Mouse (Mus musculus): ENCODE measurements around the gene Zfp872.
"Not testable (repeated sequence)": the region's sequence is repeated elsewhere in the genome, so short reads cannot be mapped to it uniquely, and the experiment has no call there.

Gene Zfp872

DNA sequence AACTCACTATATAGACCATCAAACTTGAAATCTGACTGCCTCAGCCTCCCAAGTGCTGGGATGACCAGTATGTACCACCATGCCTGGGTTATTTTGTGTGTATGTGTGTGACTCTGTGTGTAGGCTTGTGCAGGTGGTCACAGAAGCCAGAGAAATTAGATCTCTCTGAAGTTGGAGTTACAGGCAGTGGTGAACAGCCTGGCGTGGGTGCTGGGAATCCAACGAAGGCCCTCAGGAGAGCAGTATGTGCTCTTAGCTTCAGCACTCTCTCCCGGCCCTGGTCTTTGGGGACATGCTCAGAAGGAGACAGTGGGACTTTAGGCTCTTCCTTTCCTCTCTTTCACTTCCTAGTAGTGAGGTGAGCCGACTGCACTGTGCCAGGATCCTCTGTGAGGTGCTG is 15.6 kb upstream of the Zfp872 start:
- no peak for DNase-seq

DNA sequence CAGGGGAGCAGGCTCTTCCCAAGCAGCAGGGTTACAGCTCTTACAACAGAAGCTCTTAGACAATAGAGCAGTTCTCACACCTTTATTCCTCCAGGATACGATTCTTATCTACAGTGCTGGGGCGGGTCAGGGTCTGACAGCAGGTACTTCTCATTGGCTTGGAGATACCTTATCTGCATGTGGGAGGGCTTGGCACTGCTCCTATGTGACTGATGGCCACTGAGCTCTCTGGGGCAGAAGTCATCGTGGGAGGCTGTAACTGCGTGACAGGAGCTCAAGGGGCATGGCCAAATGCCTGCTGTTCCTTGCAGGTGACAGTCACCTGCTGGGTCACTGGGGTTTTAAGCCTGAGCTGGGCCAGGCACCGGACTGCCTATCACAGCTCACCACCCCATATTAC is 8.5 kb downstream of the Zfp872 start:
- DNase-seq: no peak

DNA sequence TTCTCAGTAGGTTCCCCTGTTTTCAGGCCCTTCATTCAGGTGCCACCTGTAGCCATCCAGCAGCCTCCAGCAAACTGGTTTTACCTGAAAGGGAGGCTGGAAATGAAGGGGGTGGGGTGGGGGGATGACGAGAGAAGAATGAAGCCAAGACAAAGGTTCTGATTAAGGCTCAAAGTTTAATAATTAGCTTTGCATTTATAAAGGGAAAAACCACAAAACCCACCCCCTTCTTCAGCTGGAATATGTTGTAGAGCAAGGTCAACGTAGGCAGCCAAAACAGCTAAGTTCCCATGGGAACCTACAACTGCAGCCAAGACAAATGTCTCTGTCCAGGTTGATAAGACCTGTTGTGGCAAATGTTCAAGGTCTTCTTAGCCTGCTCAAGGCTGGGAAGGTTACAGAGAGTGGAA is 25.9 kb downstream of the Zfp872 start:
- DNase-seq: no peak

DNA sequence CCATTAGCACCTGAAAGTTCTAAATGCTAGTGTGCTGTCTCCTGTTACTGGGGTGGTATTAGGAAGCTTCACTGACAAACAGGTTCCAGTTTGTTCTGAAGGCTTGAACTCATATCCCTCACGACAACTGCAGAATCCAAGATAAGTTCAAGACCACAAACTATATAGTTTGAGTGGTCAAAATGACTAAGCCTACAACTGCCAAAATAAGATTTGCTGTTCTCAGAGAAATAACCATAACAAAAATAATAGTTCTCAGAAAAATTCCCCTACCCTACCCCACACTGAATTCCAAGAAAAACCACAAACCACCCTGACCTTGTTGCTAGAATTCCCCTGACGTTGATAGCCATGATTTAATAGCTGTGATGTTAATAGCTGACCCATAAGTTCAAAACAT is 26.7 kb downstream of the Zfp872 start:
- no peak for DNase-seq

DNA sequence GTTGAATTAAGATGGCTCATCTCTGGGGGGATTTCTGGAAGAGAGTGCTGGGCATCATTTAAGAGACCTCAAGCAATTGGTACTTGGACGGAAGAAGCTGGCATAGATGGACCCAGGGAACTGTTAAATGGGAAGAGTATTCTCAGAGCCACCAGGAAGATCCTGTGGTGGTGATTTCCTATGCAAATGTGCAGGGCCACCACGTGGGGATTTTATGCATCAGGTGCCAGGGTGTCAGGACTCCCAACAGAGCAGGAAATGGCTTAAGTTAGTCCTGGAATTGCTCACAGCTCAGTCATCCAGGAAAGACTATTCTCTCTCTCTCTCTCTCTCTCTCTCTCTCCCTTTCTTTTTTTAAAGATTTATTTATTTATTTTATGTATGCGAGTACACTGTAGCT is 28.8 kb downstream of the Zfp872 start:
- no peak for DNase-seq

DNA sequence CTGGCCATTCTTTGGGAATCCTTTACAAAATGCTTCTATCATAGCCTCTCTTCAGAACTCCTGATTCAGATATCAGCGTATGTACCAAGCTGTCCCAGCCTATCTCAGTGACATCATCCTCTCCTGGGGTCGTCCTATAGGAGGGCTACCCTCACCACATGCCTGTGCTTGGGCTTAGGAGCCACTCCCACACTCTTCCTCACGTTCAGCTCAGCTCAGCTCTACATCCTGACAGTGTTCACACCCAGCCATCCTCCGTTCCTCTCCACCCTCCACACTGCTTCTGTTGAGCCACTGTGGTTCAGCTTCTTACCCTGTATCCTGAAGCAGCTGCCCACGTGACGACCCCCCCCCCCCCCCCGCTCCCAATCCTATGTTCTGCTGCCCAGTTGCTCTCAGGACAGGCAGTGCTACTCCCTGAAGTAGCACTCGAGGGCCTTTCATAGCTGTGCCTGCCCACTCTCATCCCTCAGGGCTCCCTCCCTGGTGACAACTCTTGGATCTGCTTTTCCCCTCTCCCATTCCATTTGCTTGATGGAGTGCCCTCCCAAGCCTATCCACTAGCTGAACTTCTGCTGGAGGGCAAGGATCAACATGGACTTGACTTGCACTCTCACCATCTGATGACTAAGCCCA is 30.1 kb downstream of the Zfp872 start:
- no peak for DNase-seq

DNA sequence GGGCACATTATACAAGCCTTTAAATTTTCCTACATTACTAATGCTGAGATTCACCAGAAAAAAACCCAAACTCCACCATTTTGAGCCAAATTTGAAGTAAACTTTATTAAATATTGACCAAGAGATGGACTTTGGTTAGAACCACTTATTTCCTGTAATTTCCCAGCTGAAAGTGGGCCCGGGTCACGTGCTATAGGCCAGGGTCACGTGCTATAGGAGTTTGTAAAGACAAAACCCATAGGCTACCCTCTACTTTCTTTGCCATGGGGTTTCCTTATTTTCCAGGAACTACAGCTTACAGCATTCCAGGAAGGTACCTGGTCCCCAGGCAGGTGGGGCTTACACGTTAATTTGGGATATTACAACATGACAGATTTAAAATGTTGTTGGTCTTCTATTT is 36.2 kb downstream of the Zfp872 start:
- DNase-seq: no peak

DNA sequence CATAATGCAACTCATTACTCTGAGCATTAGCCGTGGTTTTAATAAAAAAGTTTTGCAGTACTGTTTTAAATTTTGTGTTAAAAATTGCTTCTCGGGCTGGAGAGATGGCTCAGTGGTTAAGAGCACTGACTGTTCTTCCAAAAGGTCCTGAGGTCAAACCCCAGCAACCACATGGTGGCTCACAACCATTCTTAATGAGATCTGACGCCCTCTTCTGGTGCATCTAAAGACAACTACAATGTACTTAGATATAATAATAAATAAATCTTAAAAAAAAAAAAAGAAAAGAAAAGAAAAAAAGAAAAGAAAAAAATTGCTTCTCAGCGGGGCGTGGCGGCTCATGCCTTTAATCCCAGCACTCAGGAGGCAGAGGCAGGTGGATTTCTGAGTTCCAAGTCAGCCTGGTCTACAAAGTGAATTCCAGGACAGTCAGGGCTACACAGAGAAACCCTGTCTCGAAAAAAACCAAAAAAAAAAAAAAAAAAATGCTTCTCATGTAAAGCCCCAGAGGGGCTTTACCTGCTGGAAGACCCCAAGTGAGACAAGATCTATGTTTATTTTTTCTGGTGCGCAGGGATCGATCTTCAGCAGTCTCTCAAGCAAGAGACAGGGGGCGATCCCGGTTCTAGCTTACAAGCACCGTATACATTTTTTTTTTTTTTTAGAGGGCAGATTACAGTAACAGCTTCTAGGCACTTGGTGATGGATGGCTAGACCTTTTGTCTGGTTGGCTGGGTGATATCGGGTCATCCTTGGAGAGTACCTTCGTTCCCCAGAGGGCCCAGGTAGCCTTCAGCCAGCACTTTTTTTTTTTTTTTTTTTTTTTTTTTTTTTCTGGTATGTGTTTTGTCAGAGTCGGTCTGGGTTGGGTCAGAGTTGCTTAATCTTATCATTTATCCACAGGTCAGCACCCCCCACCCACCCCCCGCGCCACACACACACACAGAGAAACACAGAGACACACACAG is 36.9 kb downstream of the Zfp872 start:
- peak; percentile 24 to 29 for DNase-seq

DNA sequence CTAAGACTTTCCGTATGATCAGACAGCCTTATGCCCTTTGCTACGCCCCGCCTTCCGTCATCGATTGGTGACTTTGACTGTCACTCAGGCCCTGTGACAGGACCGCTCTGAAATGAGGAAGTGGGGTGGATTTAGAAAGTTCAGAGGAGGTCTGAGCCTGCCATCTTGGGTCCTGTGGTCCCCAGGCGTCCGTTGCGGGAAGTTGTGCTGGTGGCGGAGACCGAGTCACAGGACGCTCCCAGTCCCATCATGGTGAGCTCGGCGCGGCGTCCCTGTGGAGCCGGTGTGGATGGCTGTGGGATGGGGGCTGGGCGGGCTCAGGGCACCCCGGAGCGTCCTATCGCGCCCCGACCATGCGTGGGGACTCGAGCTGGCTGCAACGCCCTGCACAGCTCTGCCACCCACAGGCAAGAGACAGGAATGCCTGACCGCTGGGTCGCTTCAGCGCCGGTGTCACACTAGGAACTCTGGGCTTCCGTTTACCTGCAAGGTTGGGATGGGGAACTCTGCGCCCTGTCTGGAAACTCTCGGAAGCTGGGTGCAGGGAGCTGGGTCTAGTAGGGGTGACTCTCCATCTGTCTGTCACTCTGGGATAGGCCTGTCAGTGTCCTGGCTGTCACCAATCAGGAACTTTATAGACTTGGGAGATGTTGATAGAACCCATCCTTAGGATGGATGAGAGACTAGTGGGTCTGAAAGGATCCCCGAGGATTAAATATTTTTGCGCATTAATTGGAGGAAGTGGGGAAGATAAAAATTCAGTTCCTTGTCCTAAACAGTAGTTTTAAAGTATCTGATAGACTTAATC is 37.9 kb downstream of the Zfp872 start, which contains the start of gene Zfp809:
Gene Zfp809 (plus strand): TSS at position 134 of the 808 bp plus-strand sequence.
- DNase-seq: peak; percentile 99 to 100

DNA sequence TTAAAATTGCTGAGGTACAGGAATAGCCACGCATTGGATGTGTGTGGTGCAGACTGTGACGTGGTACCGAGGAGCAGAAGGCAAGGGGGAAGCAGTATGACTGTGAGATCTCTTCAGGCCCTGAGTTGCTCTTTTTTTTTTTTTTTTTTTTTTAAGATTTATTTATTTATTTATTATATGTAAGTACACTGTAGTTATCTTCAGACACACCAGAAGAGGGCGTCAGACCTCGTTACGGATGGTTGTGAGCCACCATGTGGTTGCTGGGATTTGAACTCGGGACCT is 38.4 kb downstream of the Zfp872 start:
- DNase-seq: not testable (repeated sequence)

DNA sequence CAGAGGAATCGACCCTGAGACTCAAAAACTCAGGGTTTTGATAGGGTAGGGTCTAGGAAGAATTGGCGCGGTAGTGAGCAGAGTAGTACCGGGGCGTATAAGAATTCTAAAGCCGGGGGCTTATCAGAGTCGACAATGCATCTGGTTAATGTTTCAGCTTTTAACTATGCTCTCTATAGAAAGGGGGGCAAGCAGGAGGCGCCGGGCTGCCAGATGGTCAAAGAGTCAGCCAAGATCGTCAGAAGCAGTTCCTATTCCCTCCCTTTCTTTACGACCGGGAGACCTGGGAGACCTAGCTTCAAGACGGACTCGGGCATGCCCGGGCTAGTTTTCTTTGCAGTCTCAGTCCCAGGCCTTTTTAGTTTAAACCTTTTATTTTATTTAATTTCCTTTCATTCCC is 39.0 kb downstream of the Zfp872 start:
- DNase-seq: peak; percentile 31 to 43

DNA sequence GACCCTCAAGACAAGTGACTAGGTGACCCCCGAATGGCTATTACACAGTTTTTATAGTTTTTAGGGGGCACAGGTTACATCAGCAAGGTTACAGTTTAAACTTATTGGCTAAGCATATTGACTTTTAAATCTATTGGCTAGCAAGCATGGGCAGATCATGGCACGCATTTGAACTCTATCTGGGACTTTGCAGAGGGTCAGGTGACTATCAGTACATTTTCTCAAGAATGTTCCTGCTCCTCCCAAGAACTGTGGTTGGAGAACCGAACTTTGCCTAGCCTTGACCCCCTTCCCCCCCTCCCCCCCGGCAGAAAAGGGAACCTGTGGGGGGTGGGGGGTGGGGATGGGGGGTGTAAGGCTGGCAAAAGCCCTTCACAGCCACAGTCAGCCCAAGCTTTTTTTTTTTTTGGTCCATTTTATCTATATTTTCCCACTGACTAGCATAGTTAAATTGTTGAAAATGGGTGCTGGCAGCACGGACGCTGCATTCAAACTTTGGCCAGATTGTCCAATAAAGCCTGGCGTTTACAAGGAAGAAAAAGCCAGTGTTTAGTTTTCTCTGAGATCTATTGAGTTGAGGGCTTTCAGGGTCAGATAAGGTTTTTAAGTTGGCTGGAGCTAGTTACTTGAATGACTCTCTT is 41.6 kb downstream of the Zfp872 start:
- DNase-seq: no peak

DNA sequence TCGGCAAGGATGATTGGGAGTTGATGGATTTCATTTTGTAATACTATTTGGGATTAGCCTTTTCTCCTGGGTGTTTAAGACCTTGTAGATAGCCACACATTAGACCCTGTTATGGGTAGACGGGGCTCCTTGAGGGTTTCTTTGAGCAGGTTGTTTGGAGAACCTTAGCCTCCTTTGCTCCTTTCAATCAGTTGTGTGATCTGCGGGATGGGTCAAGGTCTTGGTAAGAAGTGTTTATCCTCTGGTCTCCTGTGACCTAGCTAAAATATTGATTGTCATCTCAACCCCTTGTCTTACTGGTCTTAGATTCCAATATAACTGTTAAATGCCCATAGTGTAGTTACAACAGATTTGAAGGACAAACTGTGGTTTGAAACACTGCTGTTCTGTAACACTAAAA is 42.2 kb downstream of the Zfp872 start:
- DNase-seq: no peak

DNA sequence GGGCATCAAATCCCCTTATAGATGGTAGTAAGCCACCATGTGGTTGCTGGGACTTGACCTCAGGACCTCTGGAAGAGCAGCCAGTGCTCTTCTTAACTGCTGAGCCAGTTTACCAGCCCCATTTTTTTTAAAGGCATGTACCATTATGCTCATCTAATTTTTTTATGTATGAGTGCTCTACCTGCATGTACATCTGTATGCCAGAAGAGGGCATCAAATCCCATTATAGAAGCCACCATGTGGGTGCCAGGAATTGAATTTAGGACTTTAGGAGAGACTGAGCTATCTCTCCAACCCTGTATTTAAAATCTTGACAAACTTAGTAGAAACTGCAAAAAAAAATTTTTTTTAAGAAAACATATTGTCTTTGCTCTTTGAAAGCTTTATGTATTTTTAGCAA is 42.7 kb downstream of the Zfp872 start:
- DNase-seq: no peak

DNA sequence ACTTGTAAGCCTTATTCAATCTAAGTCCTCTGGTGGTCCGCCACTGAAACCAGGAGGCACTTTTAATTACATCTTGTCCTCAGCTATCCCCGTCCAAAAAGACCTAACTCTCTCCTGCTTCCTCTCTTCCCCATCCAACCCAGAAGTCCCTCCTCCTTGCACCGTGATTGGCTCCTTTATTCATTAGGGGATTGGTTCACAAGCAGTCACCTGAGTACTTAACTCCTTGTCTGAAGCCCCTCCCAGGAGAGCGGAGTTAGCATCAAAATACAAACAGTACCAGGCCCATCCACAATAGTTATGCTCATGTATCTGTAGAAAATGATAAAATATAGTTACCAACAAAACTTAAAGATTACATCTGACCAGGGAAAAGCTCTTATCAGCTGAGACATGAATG is 52.1 kb downstream of the Zfp872 start:
- DNase-seq: no peak

DNA sequence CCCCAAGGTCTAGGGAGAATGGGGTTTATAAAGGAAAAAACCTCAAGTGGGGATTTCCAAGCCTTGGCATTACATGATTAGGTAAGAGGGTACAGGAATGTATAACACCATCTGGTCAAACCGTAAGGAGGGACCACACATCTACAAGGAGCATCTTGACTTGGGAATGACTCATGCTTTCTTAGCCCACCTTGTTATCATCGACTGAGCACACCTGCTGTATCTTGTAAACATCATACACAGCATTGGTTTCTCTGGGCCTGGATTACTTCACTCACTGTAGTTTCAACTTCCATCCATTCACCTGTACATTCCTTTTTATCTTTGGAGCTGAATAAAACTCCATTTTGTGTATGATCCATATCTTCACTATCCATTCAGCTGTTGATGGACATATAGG is 56.4 kb downstream of the Zfp872 start:
- DNase-seq: no peak
